ENCODE assay signal across 9 mouse cellular contexts in the genomic region with DNA sequence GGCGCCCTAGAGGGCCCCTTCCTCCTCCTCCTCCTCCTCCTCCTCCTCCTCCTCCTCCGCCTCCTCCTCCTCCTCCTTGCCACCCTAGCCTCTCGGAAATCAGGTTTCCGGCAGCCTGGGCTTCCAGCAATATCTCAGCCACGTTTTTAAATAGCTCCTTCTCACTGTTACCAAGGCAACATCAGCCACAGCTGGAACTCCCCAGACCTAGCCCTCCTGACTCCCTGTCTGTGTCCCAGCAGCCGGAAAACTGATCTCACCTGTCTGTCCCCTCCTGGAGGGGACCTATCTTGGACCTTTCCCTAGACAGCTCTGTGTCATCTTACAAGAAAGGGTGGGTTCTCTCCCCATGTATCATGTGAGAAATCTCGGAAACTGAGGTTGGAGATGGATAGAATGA. TPM values are rescaled to one million over a fixed set of nuclear protein-coding genes. Genes with fewer than 3 reads are reported as not detected.
DNase-seq lines count a peak whose midpoint lies in the region; ATAC-seq and TF ChIP-seq lines count a peak whose summit lies in the region.
"Had no signal": no experiment of that assay in that cellular context is flagged by ENCODE, and none has a peak within 500 bp of the region (broad histone marks: within the 10 kb centered on the region; RNA-seq: fewer than 3 reads in every experiment).

No protein-coding gene starts in this region.

- peak overlapping the region; percentile 70; the same call in 1 of the 2 replicates for H3K4me3 ChIP-seq in layer of hippocampus, adult 2 months
- H3K4me3 ChIP-seq in embryonic facial prominence, embryonic 12.5 days: 0 out of 2 replicates have a peak overlapping the region, but pooled peaks have one; percentile 2
- H3K4me3 ChIP-seq in hindbrain, embryonic 13.5 days: peak overlapping the region; percentile 60
- H3K4me3 ChIP-seq in midbrain, embryonic 14.5 days (replicated peaks; ENCODE audit: low read depth, low read length): peak overlapping the region; percentile 56

- no peaks in the 10 kb centered on the region for H3K27me3 ChIP-seq in embryonic facial prominence, embryonic 12.5 days
- no peaks in the 10 kb centered on the region for H3K27me3 ChIP-seq in hindbrain, embryonic 13.5 days
- no peaks in the 10 kb centered on the region for H3K27me3 ChIP-seq in midbrain, embryonic 14.5 days (ENCODE audit: control insufficient read depth, insufficient read depth, low read length)

- H3K4me2 ChIP-seq in embryonic facial prominence, embryonic 12.5 days (replicated peaks): peak overlapping the region; percentile 75
- peak overlapping the region; percentile 72 for H3K4me2 ChIP-seq in hindbrain, embryonic 13.5 days
- peak overlapping the region; percentile 82 for H3K4me2 ChIP-seq in midbrain, embryonic 14.5 days (ENCODE audit: low read length)

- no peak for DNase-seq in layer of hippocampus, adult 2 months (ENCODE audit: low spot score in 2 of 2)
- DNase-seq in layer of hippocampus, postnatal 25 days (ENCODE audit: extremely low spot score in 1 of 2, low spot score in 1 of 2): no peak
- DNase-seq in midbrain, embryonic 14.5 days: peak; percentile 29
- no peak for DNase-seq in thymus, postnatal 10 days (ENCODE audit: low spot score in 2 of 2)
- DNase-seq in spleen, postnatal 4 days (ENCODE audit: low spot score in 2 of 2): no peak
- DNase-seq: thymus, postnatal 4 days had no signal

- no peak for TF ChIP-seq CTCF in layer of hippocampus, adult 2 months (conservative IDR thresholded peaks at IDR 0.05)

- 32% methylated on average over 4 of the region's 7 CpGs for WGBS in embryonic facial prominence, embryonic 12.5 days
- 60% methylated on average over 3 of the region's 7 CpGs for WGBS in hindbrain, embryonic 13.5 days
- 36% methylated on average over 5 of the region's 7 CpGs for WGBS in midbrain, embryonic 14.5 days

- peaks cover 15% of the 10 kb centered on the region for H3K4me1 ChIP-seq in embryonic facial prominence, embryonic 12.5 days
- H3K4me1 ChIP-seq in hindbrain, embryonic 13.5 days (replicated peaks): peaks cover 28% of the 10 kb centered on the region
- H3K4me1 ChIP-seq in midbrain, embryonic 14.5 days (ENCODE audit: control insufficient read depth, insufficient read depth, low read length): peaks cover 17% of the 10 kb centered on the region

- no peak for ATAC-seq in embryonic facial prominence, embryonic 12.5 days (ENCODE audit: insufficient number of reproducible peaks, insufficient read depth, low FRiP score, low TSS enrichment)
- ATAC-seq in hindbrain, embryonic 13.5 days (ENCODE audit: low FRiP score): no peak
- ATAC-seq in midbrain, embryonic 14.5 days (ENCODE audit: low FRiP score, low TSS enrichment): no peak
- no peak for ATAC-seq in activated CD4-positive, CD25-positive, alpha-beta regulatory T cell, adult 4 months

- peak overlapping the region; percentile 92 for H3K27ac ChIP-seq in layer of hippocampus, adult 2 months
- H3K27ac ChIP-seq in embryonic facial prominence, embryonic 12.5 days: no peak overlapping the region
- H3K27ac ChIP-seq in hindbrain, embryonic 13.5 days: 0 out of 2 replicates have a peak overlapping the region, but pooled peaks have one; percentile 58
- H3K27ac ChIP-seq in midbrain, embryonic 14.5 days (replicated peaks; ENCODE audit: low read depth, low read length): no peak overlapping the region

- H3K9ac ChIP-seq in embryonic facial prominence, embryonic 12.5 days: no peak overlapping the region
- peak overlapping the region; percentile 87; the same call in 1 of the 2 replicates for H3K9ac ChIP-seq in hindbrain, embryonic 13.5 days
- H3K9ac ChIP-seq in midbrain, embryonic 14.5 days (replicated peaks; ENCODE audit: low read length): no peak overlapping the region

- peaks cover 31% of the 10 kb centered on the region for H3K36me3 ChIP-seq in embryonic facial prominence, embryonic 12.5 days
- peaks cover 30% of the 10 kb centered on the region for H3K36me3 ChIP-seq in hindbrain, embryonic 13.5 days
- peaks cover 32% of the 10 kb centered on the region for H3K36me3 ChIP-seq in midbrain, embryonic 14.5 days (ENCODE audit: control insufficient read depth, insufficient read depth, low read length)

- no peaks in the 10 kb centered on the region for H3K9me3 ChIP-seq in embryonic facial prominence, embryonic 12.5 days
- H3K9me3 ChIP-seq in hindbrain, embryonic 13.5 days: no peaks in the 10 kb centered on the region
- H3K9me3 ChIP-seq in midbrain, embryonic 14.5 days (ENCODE audit: control insufficient read depth, low read length): no peaks in the 10 kb centered on the region

RNA-seq across cellular contexts. Expression of a gene that starts 1.5 kb away (rescaled TPM):
- 10 to 100 TPM; 45.4 to 52.0 TPM for total RNA-seq in layer of hippocampus, adult 2 months (2021)
- total RNA-seq in layer of hippocampus, postnatal 25 days (2021): 10 to 100 TPM; 46.7 to 51.6 TPM
- polyA plus RNA-seq in embryonic facial prominence, embryonic 12.5 days (2016; fragmentation: Nextera tagmentation; extraction: Ambion mirVana): 94.1 and 96.3 TPM in 2 replicates
- 79.6 and 86.3 TPM in 2 replicates for polyA plus RNA-seq in hindbrain, embryonic 13.5 days (2015; fragmentation: Nextera tagmentation; extraction: Ambion mirVana)
- polyA plus RNA-seq in midbrain, embryonic 14.5 days (2014; fragmentation: Nextera tagmentation; extraction: Ambion mirVana): 101 and 108 TPM in 2 replicates
- 1 to 10 TPM; 1.5 to 1.6 TPM for polyA plus RNA-seq in activated CD4-positive, CD25-positive, alpha-beta regulatory T cell, adult 4 months (2017; shearing (Covaris generic))

RNA-seq across cellular contexts. Expression of a gene that starts 15.5 kb away (rescaled TPM):
- total RNA-seq in layer of hippocampus, adult 2 months (2021): 10 to 100 TPM in 1 of 2 experiments, 1 to 10 TPM in 1; 9.1 to 10.6 TPM
- total RNA-seq in layer of hippocampus, postnatal 25 days (2021): 1 to 10 TPM; 7.8 to 8.2 TPM
- 14.1 and 14.7 TPM in 2 replicates for polyA plus RNA-seq in embryonic facial prominence, embryonic 12.5 days (2016; fragmentation: Nextera tagmentation; extraction: Ambion mirVana)
- polyA plus RNA-seq in hindbrain, embryonic 13.5 days (2015; fragmentation: Nextera tagmentation; extraction: Ambion mirVana): 8.7 and 9.6 TPM in 2 replicates
- 9.2 and 9.8 TPM in 2 replicates for polyA plus RNA-seq in midbrain, embryonic 14.5 days (2014; fragmentation: Nextera tagmentation; extraction: Ambion mirVana)
- 10 to 100 TPM; 14.1 to 23.2 TPM for polyA plus RNA-seq in activated CD4-positive, CD25-positive, alpha-beta regulatory T cell, adult 4 months (2017; shearing (Covaris generic))

RNA-seq across cellular contexts. Expression of a gene that starts 35.4 kb away (rescaled TPM):
- 10 to 100 TPM; 41.0 to 43.8 TPM for total RNA-seq in layer of hippocampus, adult 2 months (2021)
- 10 to 100 TPM; 32.2 to 35.1 TPM for total RNA-seq in layer of hippocampus, postnatal 25 days (2021)
- polyA plus RNA-seq in embryonic facial prominence, embryonic 12.5 days (2016; fragmentation: Nextera tagmentation; extraction: Ambion mirVana): 28.2 and 28.9 TPM in 2 replicates
- polyA plus RNA-seq in hindbrain, embryonic 13.5 days (2015; fragmentation: Nextera tagmentation; extraction: Ambion mirVana): 17.1 and 17.3 TPM in 2 replicates
- polyA plus RNA-seq in midbrain, embryonic 14.5 days (2014; fragmentation: Nextera tagmentation; extraction: Ambion mirVana): 15.6 and 22.8 TPM in 2 replicates
- polyA plus RNA-seq in activated CD4-positive, CD25-positive, alpha-beta regulatory T cell, adult 4 months (2017; shearing (Covaris generic)): 10 to 100 TPM; 10.6 to 11.2 TPM

RNA-seq across cellular contexts. Expression of a gene that starts 35.4 kb away (rescaled TPM):
- total RNA-seq in layer of hippocampus, adult 2 months (2021): 10 to 100 TPM; 50.5 to 53.5 TPM
- total RNA-seq in layer of hippocampus, postnatal 25 days (2021): 10 to 100 TPM; 50.1 to 53.2 TPM
- polyA plus RNA-seq in embryonic facial prominence, embryonic 12.5 days (2016; fragmentation: Nextera tagmentation; extraction: Ambion mirVana): 52.7 and 53.4 TPM in 2 replicates
- polyA plus RNA-seq in hindbrain, embryonic 13.5 days (2015; fragmentation: Nextera tagmentation; extraction: Ambion mirVana): 70.0 and 70.6 TPM in 2 replicates
- polyA plus RNA-seq in midbrain, embryonic 14.5 days (2014; fragmentation: Nextera tagmentation; extraction: Ambion mirVana): 72.2 and 81.9 TPM in 2 replicates
- polyA plus RNA-seq in activated CD4-positive, CD25-positive, alpha-beta regulatory T cell, adult 4 months (2017; shearing (Covaris generic)): 10 to 100 TPM; 32.8 to 49.4 TPM

RNA-seq across cellular contexts. Expression of a gene that starts 35.6 kb away (rescaled TPM):
- 100 to 1,000 TPM; 308 to 330 TPM for total RNA-seq in layer of hippocampus, adult 2 months (2021)
- total RNA-seq in layer of hippocampus, postnatal 25 days (2021): 100 to 1,000 TPM; 320 to 364 TPM
- 354 and 364 TPM in 2 replicates for polyA plus RNA-seq in embryonic facial prominence, embryonic 12.5 days (2016; fragmentation: Nextera tagmentation; extraction: Ambion mirVana)
- 416 and 430 TPM in 2 replicates for polyA plus RNA-seq in hindbrain, embryonic 13.5 days (2015; fragmentation: Nextera tagmentation; extraction: Ambion mirVana)
- 234 and 394 TPM in 2 replicates for polyA plus RNA-seq in midbrain, embryonic 14.5 days (2014; fragmentation: Nextera tagmentation; extraction: Ambion mirVana)
- 100 to 1,000 TPM; 658 to 920 TPM for polyA plus RNA-seq in activated CD4-positive, CD25-positive, alpha-beta regulatory T cell, adult 4 months (2017; shearing (Covaris generic))

Comparison
In these comparisons a context has a peak if more than half of its experiments do, and no peak if none do; other contexts are left out.
1. H3K27ac ChIP-seq: peak in layer of hippocampus, adult 2 months (single experiment) and hindbrain, embryonic 13.5 days (single experiment); none in embryonic facial prominence, embryonic 12.5 days (single experiment) and midbrain, embryonic 14.5 days (single experiment).
2. H3K4me3 ChIP-seq: peak in every context shown above with its lines; median percentile 70 in layer of hippocampus, adult 2 months; 60 in hindbrain, embryonic 13.5 days; 56 in midbrain, embryonic 14.5 days; 2 in embryonic facial prominence, embryonic 12.5 days.
3. RNA of a gene that starts 1.5 kb away (polyA plus RNA-seq): 101 to 108 TPM in midbrain, embryonic 14.5 days, 94.1 to 96.3 TPM in embryonic facial prominence, embryonic 12.5 days and 79.6 to 86.3 TPM in hindbrain, embryonic 13.5 days; 1.5 to 1.6 TPM in activated CD4-positive, CD25-positive, alpha-beta regulatory T cell, adult 4 months; every median in the first group is over 10 times any median in the second.
4. Peak in every context shown above with its lines, with median percentiles within 50 percentile points of each other: H3K4me2 ChIP-seq.